Mouse (Mus musculus) adrenal gland, postnatal 0 days (tissue): ENCODE results near the gene Abcb7. TPM values are rescaled to one million over a fixed set of nuclear protein-coding genes. Genes with fewer than 3 reads are reported as not detected.

Experiments used
- polyA plus RNA-seq: library from polyadenylated mRNA; unstranded; fragments of >200 nt; fragmentation: Nextera tagmentation; extraction: Ambion mirVana; gene quantifications from 2 replicates; pipeline ENCODE4 v1.2.1, GENCODE M21; 2015

Gene Abcb7
- polyA plus RNA-seq, result 2.0 and 3.5 TPM in 2 replicates

DNA sequence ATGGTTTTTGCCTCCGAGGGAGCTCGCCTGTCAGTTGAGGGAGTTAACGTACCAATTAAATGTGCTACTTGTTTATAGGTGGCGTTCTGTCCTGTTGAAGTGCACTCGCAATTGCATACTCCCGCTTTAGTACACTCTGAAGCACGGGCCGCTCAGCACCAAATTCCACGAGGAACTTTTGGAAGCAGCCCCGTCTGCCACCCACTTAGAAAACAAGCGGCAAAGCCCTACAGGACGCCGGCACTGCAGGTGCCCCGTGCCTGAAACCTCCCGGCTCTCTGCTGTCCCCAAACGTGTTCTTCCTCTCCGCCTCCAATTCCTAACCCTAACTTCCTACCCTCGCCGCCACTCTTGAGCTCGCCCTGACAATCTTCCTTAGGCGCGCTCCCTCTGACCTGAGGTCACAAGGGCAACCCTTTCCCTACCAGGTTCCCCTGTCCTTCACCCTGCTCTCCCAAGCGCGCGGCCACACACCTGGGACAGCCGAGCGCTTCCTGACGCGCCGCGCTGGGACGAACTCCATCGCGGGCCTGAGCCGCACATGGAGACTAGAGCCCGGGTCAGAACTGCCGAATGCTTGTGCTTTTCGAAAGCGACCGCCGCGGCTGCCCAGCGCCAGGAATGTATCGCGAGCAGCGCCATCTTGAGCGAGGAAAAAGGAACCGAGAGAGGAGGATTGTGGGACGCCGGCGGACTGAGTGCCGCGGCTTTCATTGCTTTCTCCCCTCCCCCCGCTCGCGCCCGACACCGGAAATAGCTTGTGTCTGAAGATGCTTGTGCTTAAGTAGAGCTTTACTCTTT lies at the start of gene Abcb7:
Gene Abcb7 (minus strand): TSS at position 674 of the 801 bp plus-strand sequence.

Other genes with a start within 250 kb of the Abcb7 start
- 2.3 and 6.1 TPM in 2 replicates for gene Nexmif, start 212.7 kb downstream of the Abcb7 start, polyA plus RNA-seq
- gene Uprt, start 69.0 kb upstream of the Abcb7 start, polyA plus RNA-seq, result 0.80 and 1.1 TPM in 2 replicates